Mouse (Mus musculus) megakaryocyte progenitor cell, adult 5-6 weeks (primary cell): ENCODE results near the gene Krtap1-4. TPM values are rescaled to one million over a fixed set of nuclear protein-coding genes. Genes with fewer than 3 reads are reported as not detected.
A peak's percentile ranks its signal among the peaks of the same experiment; 100 is the strongest.
"Not testable (repeated sequence)": the region's sequence is repeated elsewhere in the genome, so short reads cannot be mapped to it uniquely, and the experiment has no call there.

Experiments used
- ATAC-seq: replicated peaks from 2 replicates; pipeline ENCODE4 v1.8.0; 2016; ENCODE audit warnings: mild to moderate bottlenecking, moderate TSS enrichment, inconsistent platforms; ENCODE audit not compliant: poor library complexity
- total RNA-seq, 2 experiments: library from RNA; stranded (forward) in 1 of 2; stranded (reverse) in 1 of 2; fragments of 157-497, 149-512 nt in 1 of 2; fragments of 200-1000 nt in 1 of 2; gene quantifications; 2 replicates each; pipeline versions ENCODE4 v1.2.3 to v1.2.4; 2015 to 2017

Gene Krtap1-4
- not detected in 2 replicates for total RNA-seq (2015)
- not detected in 2 replicates for total RNA-seq (2017)

DNA sequence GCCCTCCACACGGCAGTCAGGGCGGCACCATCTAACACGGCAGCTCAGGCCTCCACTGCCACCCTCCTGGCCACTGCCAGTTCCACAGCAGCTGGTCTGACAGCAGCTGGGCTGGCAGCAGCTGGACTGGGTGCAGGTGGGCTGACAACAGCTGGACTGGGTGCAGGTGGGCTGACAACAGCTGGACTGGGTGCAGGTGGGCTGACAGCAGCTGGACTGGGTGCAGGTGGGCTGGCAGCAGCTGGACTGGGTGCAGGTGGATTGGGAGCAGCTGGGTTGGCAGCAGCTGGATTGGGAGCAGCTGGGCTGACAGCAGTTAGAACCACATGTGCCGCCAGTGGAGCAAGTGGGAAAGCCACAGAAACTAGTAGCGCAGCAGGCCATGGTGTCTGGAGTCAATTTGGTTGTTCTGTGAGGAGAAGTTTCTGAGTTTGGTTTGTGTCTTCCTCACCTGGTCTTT lies at the start of gene Krtap1-4:
Gene Krtap1-4 (minus strand): TSS at position 410 of the 460 bp plus-strand sequence.
- ATAC-seq = no peak

GRCm38 (mm10) chr11:99630890-99631289 lies 47.4 kb upstream of the Krtap1-4 start:
- no peak for ATAC-seq

DNA sequence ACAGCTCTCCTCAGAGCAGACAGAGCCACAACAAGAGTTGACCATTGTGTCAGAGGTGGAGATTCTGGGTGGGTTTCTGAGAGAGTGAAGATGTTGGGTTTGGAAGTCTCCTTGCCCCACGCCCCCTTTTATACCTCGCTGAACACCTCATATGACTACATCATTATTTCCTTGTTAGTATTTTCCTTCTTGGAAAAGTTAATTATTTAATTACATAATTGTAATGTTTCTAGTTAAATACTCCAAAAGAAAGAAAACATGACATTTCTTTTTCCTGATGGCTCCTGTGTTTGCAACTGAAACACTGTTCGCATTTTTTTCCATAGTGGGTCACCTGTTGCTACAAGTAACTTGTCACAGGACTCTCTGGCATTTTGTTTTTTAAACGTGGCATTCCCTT lies 44.7 kb upstream of the Krtap1-4 start, which contains the start of gene Krtap4-1:
Gene Krtap4-1 (minus strand): TSS at position 101 of the 400 bp plus-strand sequence.
- no peak for ATAC-seq

- no peak for ATAC-seq
Observed at GRCm38 (mm10) chr11:99620335-99620734, 36.9 kb upstream of the Krtap1-4 start, which contains the start of gene Gm11562. Gm11562 (minus strand) TSS chr11:99620435.

DNA sequence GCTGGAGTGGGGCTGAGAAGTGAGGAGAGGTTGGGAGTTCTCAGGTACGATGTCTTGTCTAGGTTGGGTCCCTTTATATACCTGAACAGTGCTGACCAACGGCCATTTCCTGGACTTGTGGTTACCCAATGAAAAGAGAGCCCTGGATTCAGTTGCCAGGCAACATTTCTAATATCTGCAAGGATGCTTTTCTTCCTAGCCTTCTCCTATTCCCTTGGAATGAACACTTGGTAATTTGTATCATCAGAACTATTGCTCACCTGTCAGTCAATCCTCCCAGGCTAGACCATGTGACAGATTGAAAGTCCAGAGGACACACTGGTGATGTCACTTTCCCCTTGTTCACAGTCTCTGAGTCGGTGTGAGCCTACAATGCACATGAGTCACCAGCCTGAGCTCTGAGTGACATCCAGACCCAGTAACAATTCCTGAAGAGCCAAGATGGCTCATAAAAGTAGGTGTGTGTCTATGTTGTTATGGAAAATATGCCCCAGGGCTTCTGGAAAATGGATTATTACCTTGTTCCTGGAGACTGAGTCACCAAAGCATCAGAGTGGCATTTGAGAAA lies 31.4 kb upstream of the Krtap1-4 start, which contains the start of gene Krtap2-4:
Gene Krtap2-4 (minus strand): TSS at position 51 of the 568 bp plus-strand sequence.
- no peak for ATAC-seq

- ATAC-seq = not testable (repeated sequence)
Observed at GRCm38 (mm10) chr11:99610089-99610488, 26.6 kb upstream of the Krtap1-4 start, which contains the start of gene Gm11937. Gm11937 (minus strand) TSS chr11:99610189.

- ATAC-seq = no peak
Observed at GRCm38 (mm10) chr11:99609126-99609525, 25.7 kb upstream of the Krtap1-4 start.

DNA sequence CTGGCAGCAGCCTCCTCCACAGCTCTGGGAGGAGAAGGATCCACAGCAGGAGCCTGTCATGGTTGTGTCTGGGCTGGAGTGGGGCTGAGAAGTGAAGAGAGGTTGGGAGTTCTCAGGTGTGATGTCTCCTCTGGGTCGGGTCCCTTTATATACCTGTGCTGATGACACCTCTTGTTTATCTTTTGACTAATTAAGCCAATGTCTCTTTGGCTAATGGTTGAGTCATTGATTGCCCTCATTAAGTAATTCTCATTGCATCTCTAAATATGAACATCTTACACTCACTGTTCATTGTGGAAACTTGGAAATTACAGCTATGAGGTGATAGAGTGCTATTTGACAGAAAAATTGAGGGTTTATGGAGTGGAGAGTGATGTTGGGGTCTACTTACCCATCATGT lies 19.8 kb upstream of the Krtap1-4 start, which contains the start of gene Gm11938:
Gene Gm11938 (minus strand): TSS at position 101 of the 400 bp plus-strand sequence.
- ATAC-seq = not testable (repeated sequence)

- not testable (repeated sequence) for ATAC-seq
Observed at GRCm38 (mm10) chr11:99597742-99598141, 14.3 kb upstream of the Krtap1-4 start, which contains the start of gene Krtap9-3. Krtap9-3 (minus strand) TSS chr11:99598105.

GRCm38 (mm10) chr11:99590981-99591380 lies 7.5 kb upstream of the Krtap1-4 start, which contains the start of gene Krtap1-3:
Krtap1-3 (minus strand) TSS chr11:99591339.
- ATAC-seq = no peak

DNA sequence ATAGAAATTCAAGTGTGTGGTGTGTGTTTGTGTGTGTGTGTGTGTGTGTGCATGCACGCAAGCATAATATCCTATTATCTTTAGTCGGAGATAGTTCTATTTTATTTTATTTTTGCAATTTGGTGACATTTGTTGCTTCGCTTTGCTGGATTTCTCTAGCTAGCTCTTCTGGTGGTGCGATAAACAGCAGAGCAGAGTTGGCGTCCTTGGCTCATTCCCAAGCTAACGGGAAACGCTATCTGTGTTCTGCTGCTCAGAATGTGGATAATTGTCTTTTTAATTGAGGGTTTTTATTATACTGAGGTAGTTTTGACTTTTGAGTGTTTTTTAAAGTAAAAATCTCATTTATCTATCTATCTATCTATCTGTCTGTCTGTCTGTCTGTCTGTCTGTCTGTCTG lies 1.6 kb upstream of the Krtap1-4 start:
- ATAC-seq = no peak

GRCm38 (mm10) chr11:99581564-99581963 lies 1.9 kb downstream of the Krtap1-4 start:
- ATAC-seq = no peak

DNA sequence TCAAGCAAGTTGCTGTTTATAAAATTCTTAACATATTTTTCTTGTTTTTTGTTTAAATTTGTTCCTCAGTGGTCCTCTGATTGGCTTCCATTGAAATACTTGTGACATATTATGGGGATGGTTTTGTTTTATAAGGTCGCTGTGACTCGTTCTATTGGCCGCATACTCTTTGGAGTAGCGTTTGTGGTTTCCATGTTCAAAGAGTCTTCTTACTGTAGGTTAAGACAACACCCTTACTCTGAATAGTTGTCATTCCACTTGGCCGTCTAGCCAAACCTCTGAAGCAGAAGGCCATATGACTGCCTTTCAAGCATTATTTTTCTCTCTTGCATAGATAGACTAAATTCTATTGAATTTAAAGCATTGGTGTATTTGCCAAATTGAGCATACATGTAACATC lies 2.4 kb downstream of the Krtap1-4 start:
- ATAC-seq = no peak

- ATAC-seq = no peak
Observed at GRCm38 (mm10) chr11:99580636-99581035, 2.8 kb downstream of the Krtap1-4 start, which contains the start of gene Krtap1-5. Krtap1-5 (minus strand) TSS chr11:99581016.

- peak; percentile 92 for ATAC-seq
Observed at GRCm38 (mm10) chr11:99574106-99574505, 9.3 kb downstream of the Krtap1-4 start.

- ATAC-seq = no peak
Observed at GRCm38 (mm10) chr11:99573164-99573563, 10.3 kb downstream of the Krtap1-4 start.

GRCm38 (mm10) chr11:99566530-99566929 lies 16.9 kb downstream of the Krtap1-4 start, which contains the start of gene Krtap3-1:
Krtap3-1 (minus strand) TSS chr11:99566630.
- ATAC-seq = no peak

GRCm38 (mm10) chr11:99562580-99562979 lies 20.9 kb downstream of the Krtap1-4 start:
- no peak for ATAC-seq

DNA sequence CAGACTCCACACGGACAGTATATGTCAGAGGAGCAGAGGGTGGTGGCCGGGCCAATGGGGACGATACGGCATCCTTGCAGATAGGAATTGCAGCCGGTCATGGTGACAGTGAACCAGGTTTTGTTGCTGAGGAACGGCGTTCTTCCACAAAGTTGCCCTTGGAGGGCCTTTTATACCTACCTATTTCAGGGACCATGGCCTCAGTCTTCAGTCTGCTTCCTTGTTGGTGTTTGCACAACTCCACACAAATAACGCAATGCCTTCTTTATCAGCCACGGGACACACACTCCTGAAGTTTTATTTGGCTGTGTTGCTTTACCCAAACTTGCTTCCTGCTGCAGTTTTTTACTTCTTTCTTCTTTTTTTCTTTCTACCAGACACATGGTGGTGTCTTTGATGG lies 24.1 kb downstream of the Krtap1-4 start, which contains the start of gene Gm11939:
Gene Gm11939 (minus strand): TSS at position 101 of the 400 bp plus-strand sequence.
- no peak for ATAC-seq

GRCm38 (mm10) chr11:99557976-99558745 lies 25.3 kb downstream of the Krtap1-4 start:
- ATAC-seq = no peak

DNA sequence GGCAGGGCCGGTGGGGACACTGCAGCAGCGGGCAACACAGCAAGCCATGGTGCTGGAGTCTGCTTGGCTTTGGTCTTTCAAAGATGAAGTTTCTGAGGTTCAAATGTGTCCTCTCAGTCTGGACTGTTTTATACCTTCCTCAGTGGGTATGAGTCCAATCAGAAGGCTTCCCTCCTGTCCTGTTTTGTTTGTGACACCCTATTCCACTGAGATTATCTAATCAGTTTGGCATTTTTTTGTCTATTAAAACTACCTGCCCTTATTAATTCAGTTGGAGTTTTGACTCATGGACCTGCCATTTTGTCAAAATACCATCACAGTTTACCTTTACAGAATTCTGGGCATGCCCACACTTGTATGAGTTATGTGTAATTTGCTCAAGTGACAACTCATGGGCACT lies 26.7 kb downstream of the Krtap1-4 start, which contains the start of gene Krtap3-2:
Gene Krtap3-2 (minus strand): TSS at position 101 of the 400 bp plus-strand sequence.
- ATAC-seq = no peak
